Mouse (Mus musculus) urinary bladder, postnatal 25 days (tissue): ENCODE measurements around the gene Snx3.

ENCODE experiments used
- DNase-seq: peaks from one replicate; pipeline ENCODE4 v3.0.0; 2022; ENCODE audit warnings: low spot score

Gene Snx3

GRCm38 (mm10) chr10:42501775-42502348 lies at the start of gene Snx3:
Gene Snx3 (plus strand): TSS chr10:42502030.
- peak; percentile 91 for DNase-seq

- DNase-seq = no peak
These were observed 47.6 kb upstream of the Snx3 start for GRCm38 (mm10) chr10:42454266-42454665.

GRCm38 (mm10) chr10:42454690-42455089 lies 47.1 kb upstream of the Snx3 start:
- DNase-seq = no peak

GRCm38 (mm10) chr10:42455981-42456380 lies 45.8 kb upstream of the Snx3 start:
- no peak for DNase-seq

- DNase-seq = no peak
These were observed 44.2 kb upstream of the Snx3 start for GRCm38 (mm10) chr10:42457557-42458191.

GRCm38 (mm10) chr10:42464224-42464623 lies 37.6 kb upstream of the Snx3 start:
- no peak for DNase-seq

GRCm38 (mm10) chr10:42464805-42465204 lies 37.0 kb upstream of the Snx3 start:
- no peak for DNase-seq

GRCm38 (mm10) chr10:42474946-42475514 lies 26.8 kb upstream of the Snx3 start:
- no peak for DNase-seq

- DNase-seq = no peak
These were observed 24.9 kb upstream of the Snx3 start for GRCm38 (mm10) chr10:42476774-42477475.

GRCm38 (mm10) chr10:42477550-42478340 lies 24.1 kb upstream of the Snx3 start:
- no peak for DNase-seq

- DNase-seq = peak; percentile 91
These were observed 23.5 kb upstream of the Snx3 start, which contains the start of gene Afg1l for GRCm38 (mm10) chr10:42478341-42478720. Gene Afg1l (minus strand): TSS chr10:42478565.

GRCm38 (mm10) chr10:42480719-42481118 lies 21.1 kb upstream of the Snx3 start:
- DNase-seq = no peak

- no peak for DNase-seq
These were observed 13.1 kb upstream of the Snx3 start for GRCm38 (mm10) chr10:42488606-42489296.

GRCm38 (mm10) chr10:42491158-42491557 lies 10.7 kb upstream of the Snx3 start:
- no peak for DNase-seq

- no peak for DNase-seq
These were observed 9.6 kb upstream of the Snx3 start for GRCm38 (mm10) chr10:42492027-42492771.

GRCm38 (mm10) chr10:42493000-42493399 lies 8.8 kb upstream of the Snx3 start:
- no peak for DNase-seq

- no peak for DNase-seq
These were observed 1.2 kb upstream of the Snx3 start for GRCm38 (mm10) chr10:42500611-42501010.

GRCm38 (mm10) chr10:42501161-42501560 lies 669 bp upstream of the Snx3 start:
- no peak for DNase-seq

- DNase-seq = peak; percentile 44
These were observed 700 bp downstream of the Snx3 start for GRCm38 (mm10) chr10:42502349-42503111.

GRCm38 (mm10) chr10:42504096-42504710 lies 2.4 kb downstream of the Snx3 start:
- DNase-seq = no peak
